In genomic region chr3:73056492-73057196, GRCm38 (mm10) we compare ENCODE assay signal across 9 mouse cellular contexts. TPM values are rescaled to one million over a fixed set of nuclear protein-coding genes. Genes with fewer than 3 reads are reported as not detected.
DNase-seq lines count a peak whose midpoint lies in the region; ATAC-seq and TF ChIP-seq lines count a peak whose summit lies in the region.
"Had no signal": no experiment of that assay in that cellular context is flagged by ENCODE, and none has a peak within 500 bp of the region (broad histone marks: within the 10 kb centered on the region; RNA-seq: fewer than 3 reads in every experiment).

No protein-coding gene starts in this region.

- no peak overlapping the region for H3K9ac ChIP-seq in ES-Bruce4 (ENCODE audit: low read depth, poor library complexity, severe bottlenecking)
- H3K9ac ChIP-seq in embryonic facial prominence, embryonic 15.5 days: no peak overlapping the region; the same call in 1 of the 2 replicates
- peak overlapping the region; percentile 59 for H3K9ac ChIP-seq in limb, embryonic 13.5 days

- H3K4me1 ChIP-seq in ES-Bruce4 (ENCODE audit: control insufficient read depth, insufficient read depth, low read length): no peaks in the 10 kb centered on the region
- H3K4me1 ChIP-seq in embryonic facial prominence, embryonic 15.5 days: peaks cover 16% of the 10 kb centered on the region; the same call in 1 of the 2 replicates
- H3K4me1 ChIP-seq in limb, embryonic 13.5 days: peaks cover 17% of the 10 kb centered on the region

- WGBS in embryonic facial prominence, embryonic 15.5 days: 1% methylated on average over 32 of the region's 32 CpGs
- under 1% methylated on average over 32 of the region's 32 CpGs for WGBS in limb, embryonic 13.5 days

- ATAC-seq in embryonic facial prominence, embryonic 15.5 days (ENCODE audit: insufficient number of reproducible peaks, low FRiP score, low TSS enrichment, low read depth): no peak
- no peak for ATAC-seq in limb, embryonic 13.5 days (ENCODE audit: low FRiP score, low read depth)
- no peak for ATAC-seq in megakaryocyte progenitor cell, adult 5-6 weeks (replicated peaks; ENCODE audit: poor library complexity)

- H3K4me3 ChIP-seq in gastrocnemius, adult 2 months: peak overlapping the region; percentile 65
- H3K4me3 ChIP-seq in ES-Bruce4 (ENCODE audit: low read depth, low read length): peak overlapping the region; percentile 7
- H3K4me3 ChIP-seq in embryonic facial prominence, embryonic 15.5 days (replicated peaks): peak overlapping the region; percentile 47
- peak overlapping the region; percentile 55 for H3K4me3 ChIP-seq in limb, embryonic 13.5 days

- H3K36me3 ChIP-seq in ES-Bruce4 (ENCODE audit: control insufficient read depth, insufficient read depth, low read length, poor library complexity, severe bottlenecking): no peaks in the 10 kb centered on the region
- no peaks in the 10 kb centered on the region for H3K36me3 ChIP-seq in embryonic facial prominence, embryonic 15.5 days
- H3K36me3 ChIP-seq in limb, embryonic 13.5 days: no peaks in the 10 kb centered on the region

- H3K9me3 ChIP-seq in ES-Bruce4 (replicated peaks; ENCODE audit: control insufficient read depth, insufficient read depth, low read length, poor library complexity, severe bottlenecking): no peaks in the 10 kb centered on the region
- H3K9me3 ChIP-seq in embryonic facial prominence, embryonic 15.5 days (replicated peaks): no peaks in the 10 kb centered on the region
- H3K9me3 ChIP-seq in limb, embryonic 13.5 days: no peaks in the 10 kb centered on the region

- intact Hi-C loops in gastrocnemius, adult 2 months (cut with DNase I): no loop called here
- intact Hi-C loops in gastrocnemius, postnatal 14 days (cut with DNase I; ENCODE audit: low total_unique reads): no loop called here

- H3K27ac ChIP-seq in gastrocnemius, adult 2 months: no peak overlapping the region
- H3K27ac ChIP-seq in ES-Bruce4 (ENCODE audit: insufficient read depth, low read length): no peak overlapping the region
- no peak overlapping the region for H3K27ac ChIP-seq in embryonic facial prominence, embryonic 15.5 days (replicated peaks)
- H3K27ac ChIP-seq in limb, embryonic 13.5 days: no peak overlapping the region

- peak overlapping the region; percentile 82 for H3K4me2 ChIP-seq in embryonic facial prominence, embryonic 15.5 days (replicated peaks)
- peak overlapping the region; percentile 90 for H3K4me2 ChIP-seq in limb, embryonic 13.5 days (replicated peaks)

- DNase-seq in gastrocnemius, adult 2 months: no peak
- no peak for DNase-seq in gastrocnemius, postnatal 14 days
- peak; percentile 61 for DNase-seq in right cerebral cortex, postnatal 25 days
- DNase-seq in adipocyte (ENCODE audit: low spot score): no peak

- TF ChIP-seq EP300 in ES-Bruce4 (IDR thresholded peaks at IDR 0.05; ENCODE audit: insufficient read depth, low read depth, low read length): no peak

- TF ChIP-seq POLR2A in ES-Bruce4 (IDR thresholded peaks at IDR 0.05; ENCODE audit: insufficient read depth, low read length): no peak

- TF ChIP-seq CTCF in gastrocnemius, adult 2 months (IDR thresholded peaks at IDR 0.05): no peak
- TF ChIP-seq CTCF in ES-Bruce4 (IDR thresholded peaks at IDR 0.05; ENCODE audit: low read depth, low read length): no peak

- H3K27me3 ChIP-seq in ES-Bruce4 (ENCODE audit: control insufficient read depth, insufficient read depth, low read length, poor library complexity, severe bottlenecking): peaks cover 21% of the 10 kb centered on the region
- peaks cover 38% of the 10 kb centered on the region for H3K27me3 ChIP-seq in embryonic facial prominence, embryonic 15.5 days
- H3K27me3 ChIP-seq in limb, embryonic 13.5 days: peaks cover 65% of the 10 kb centered on the region

RNA-seq across cellular contexts. Expression of gene Slitrk3, which starts 1.0 kb away (rescaled TPM):
- total RNA-seq in gastrocnemius, adult 2 months (2021): not detected
- total RNA-seq in gastrocnemius, postnatal 14 days (2021): under 1 TPM; 0.13 to 0.18 TPM
- not detected in 2 replicates for polyA plus RNA-seq in ES-Bruce4 (2011; ENCODE audit: insufficient read depth, insufficient read length, low read depth, missing spikeins)
- 3.1 and 3.2 TPM in 2 replicates for polyA plus RNA-seq in embryonic facial prominence, embryonic 15.5 days (2015; fragmentation: Nextera tagmentation; extraction: Ambion mirVana)
- polyA plus RNA-seq in limb, embryonic 13.5 days (2015; fragmentation: Nextera tagmentation; extraction: Ambion mirVana): 0.78 and 0.99 TPM in 2 replicates
- total RNA-seq in megakaryocyte progenitor cell, adult 5-6 weeks (2015): not detected in 2 replicates
- total RNA-seq in megakaryocyte progenitor cell, adult 5-6 weeks (2017): not detected in 2 replicates
- polyA plus RNA-seq: C2C12 had no signal

Comparison
In these comparisons a context has a peak if more than half of its experiments do, and no peak if none do; other contexts are left out.
1. H3K4me3 ChIP-seq: peak in every context shown above with its lines; median percentile 65 in gastrocnemius, adult 2 months; 55 in limb, embryonic 13.5 days; 47 in embryonic facial prominence, embryonic 15.5 days; 7 in ES-Bruce4.